Mouse (Mus musculus): ENCODE data around the gene Gm45618. TPM values are rescaled to one million over a fixed set of nuclear protein-coding genes. Genes with fewer than 3 reads are reported as not detected.
"Not testable (repeated sequence)": the region's sequence is repeated elsewhere in the genome, so short reads cannot be mapped to it uniquely, and the experiment has no call there.

The Gm45618 gene
- polyA plus RNA-seq (2021) = not detected

GRCm38 (mm10) chr7:142120629-142121028, at the start of gene Gm45618:
TSS of gene Gm45618 (minus strand) at chr7:142120729.
- in situ Hi-C loops (cut with MboI; ENCODE audit: low pct_unique_long_range_greater_than_20kb); DNase-seq (ENCODE audit: low read depth, low spot score); ATAC-seq; H3K27me3 ChIP-seq; POLR2A ChIA-PET: not testable (repeated sequence)
- CTCF ChIA-PET = interaction anchor here (0.9 kb wide), 1 partner anchor 50 kb away, joined by 3 read pairs; no protein-coding TSS in a partner anchor

GRCm38 (mm10) chr7:142169836-142170235, 49.3 kb upstream of the Gm45618 start:
- ChIA-PET CTCF (no interaction called here), POLR2A (no interaction called here)
- DNase-seq (ENCODE audit: low read depth, low spot score) (no peak), ATAC-seq (no peak)
- TF ChIP-seq CTCF (IDR thresholded peaks at IDR 0.05) = peak; percentile 47
- in situ Hi-C loops (cut with MboI; ENCODE audit: low pct_unique_long_range_greater_than_20kb) = no loop called here
- peaks cover 13% of the 10 kb centered on the region for H3K27me3 ChIP-seq

GRCm38 (mm10) chr7:142165639-142166038, 45.1 kb upstream of the Gm45618 start, which contains the start of gene Gm4553:
TSS of gene Gm4553 (minus strand) at chr7:142165739.
- H3K27me3 ChIP-seq; CTCF ChIA-PET; POLR2A ChIA-PET; ATAC-seq; in situ Hi-C loops (cut with MboI; ENCODE audit: low pct_unique_long_range_greater_than_20kb); DNase-seq (ENCODE audit: low read depth, low spot score): not testable (repeated sequence)

- DNase-seq (ENCODE audit: low read depth, low spot score) (no peak), ATAC-seq (no peak)
- ChIA-PET CTCF (no interaction called here), POLR2A (no interaction called here)
- in situ Hi-C loops (cut with MboI; ENCODE audit: low pct_unique_long_range_greater_than_20kb) = no loop called here
- TF ChIP-seq CTCF (IDR thresholded peaks at IDR 0.05) = no peak
- H3K27me3 ChIP-seq = peaks cover 10% of the 10 kb centered on the region
Measured at GRCm38 (mm10) chr7:142159366-142159765, 38.8 kb upstream of the Gm45618 start.

GRCm38 (mm10) chr7:142157013-142157412, 36.5 kb upstream of the Gm45618 start, which contains the start of gene Gm29735:
TSS of gene Gm29735 (minus strand) at chr7:142157113.
- ATAC-seq; POLR2A ChIA-PET; DNase-seq (ENCODE audit: low read depth, low spot score); in situ Hi-C loops (cut with MboI; ENCODE audit: low pct_unique_long_range_greater_than_20kb); CTCF ChIA-PET: not testable (repeated sequence)
- peaks cover 11% of the 10 kb centered on the region for H3K27me3 ChIP-seq

- peaks cover 11% of the 10 kb centered on the region for H3K27me3 ChIP-seq
- CTCF ChIA-PET = no interaction called here
- in situ Hi-C loops (cut with MboI; ENCODE audit: low pct_unique_long_range_greater_than_20kb) = no loop called here
- TF ChIP-seq CTCF (IDR thresholded peaks at IDR 0.05) = no peak
- ATAC-seq = no peak
- POLR2A ChIA-PET = no interaction called here
- DNase-seq (ENCODE audit: low read depth, low spot score) = no peak
Measured at GRCm38 (mm10) chr7:142155308-142155707, 34.8 kb upstream of the Gm45618 start.

- POLR2A ChIA-PET = no interaction called here
- no peak for ATAC-seq
- no peak for DNase-seq (ENCODE audit: low read depth, low spot score)
- CTCF ChIA-PET = no interaction called here
- peaks cover 5% of the 10 kb centered on the region for H3K27me3 ChIP-seq
- in situ Hi-C loops (cut with MboI; ENCODE audit: low pct_unique_long_range_greater_than_20kb) = no loop called here
- TF ChIP-seq CTCF (IDR thresholded peaks at IDR 0.05) = no peak
Measured at GRCm38 (mm10) chr7:142152191-142152590, 31.7 kb upstream of the Gm45618 start.

- ChIA-PET POLR2A (no interaction called here), CTCF (no interaction called here)
- DNase-seq (ENCODE audit: low read depth, low spot score) (no peak), ATAC-seq (no peak)
- in situ Hi-C loops (cut with MboI; ENCODE audit: low pct_unique_long_range_greater_than_20kb) = loop anchor here (5.0 kb wide), 1 partner anchor 99 kb away; no protein-coding TSS in a partner anchor
- TF ChIP-seq CTCF (IDR thresholded peaks at IDR 0.05) = no peak
- H3K27me3 ChIP-seq = peaks cover 5% of the 10 kb centered on the region
Measured at GRCm38 (mm10) chr7:142148633-142149032, 28.1 kb upstream of the Gm45618 start.

GRCm38 (mm10) chr7:142146033-142146432, 25.5 kb upstream of the Gm45618 start:
- H3K27me3 ChIP-seq = no peaks in the 10 kb centered on the region
- in situ Hi-C loops (cut with MboI; ENCODE audit: low pct_unique_long_range_greater_than_20kb) = loop anchor here (5.0 kb wide), 1 partner anchor 101 kb away; no protein-coding TSS in a partner anchor
- POLR2A ChIA-PET = no interaction called here
- DNase-seq (ENCODE audit: low read depth, low spot score) = no peak
- TF ChIP-seq CTCF (IDR thresholded peaks at IDR 0.05) = peak; percentile 63
- no peak for ATAC-seq
- CTCF ChIA-PET = interaction anchor here (1.0 kb wide), 1 partner anchor 13 kb away, joined by 3 read pairs; no protein-coding TSS in a partner anchor

GRCm38 (mm10) chr7:142145413-142145940, 24.9 kb upstream of the Gm45618 start:
- ATAC-seq = no peak
- ChIA-PET CTCF (interaction anchor here (1.0 kb wide), 1 partner anchor 13 kb away, joined by 3 read pairs; no protein-coding TSS in a partner anchor), POLR2A (no interaction called here)
- TF ChIP-seq CTCF (IDR thresholded peaks at IDR 0.05) = no peak
- DNase-seq (ENCODE audit: low read depth, low spot score) = no peak
- H3K27me3 ChIP-seq = no peaks in the 10 kb centered on the region
- in situ Hi-C loops (cut with MboI; ENCODE audit: low pct_unique_long_range_greater_than_20kb) = loop anchor here (5.0 kb wide), 1 partner anchor 102 kb away; no protein-coding TSS in a partner anchor

- no peak for ATAC-seq
- ChIA-PET CTCF (no interaction called here), POLR2A (no interaction called here)
- no peaks in the 10 kb centered on the region for H3K27me3 ChIP-seq
- in situ Hi-C loops (cut with MboI; ENCODE audit: low pct_unique_long_range_greater_than_20kb) = no loop called here
- no peak for TF ChIP-seq CTCF (IDR thresholded peaks at IDR 0.05)
- DNase-seq (ENCODE audit: low read depth, low spot score) = no peak
Measured at GRCm38 (mm10) chr7:142144507-142144906, 24.0 kb upstream of the Gm45618 start, which contains the start of gene Gm45337. TSS of gene Gm45337 (minus strand) at chr7:142144607.

GRCm38 (mm10) chr7:142143506-142144010, 23.0 kb upstream of the Gm45618 start:
- CTCF ChIA-PET; POLR2A ChIA-PET; ATAC-seq; DNase-seq (ENCODE audit: low read depth, low spot score); H3K27me3 ChIP-seq; in situ Hi-C loops (cut with MboI; ENCODE audit: low pct_unique_long_range_greater_than_20kb): not testable (repeated sequence)

Data from Patski (cell line).